Mouse (Mus musculus) heart, embryonic 12.5 days (tissue): ENCODE results near the gene Ehbp1l1. TPM values are rescaled to one million over a fixed set of nuclear protein-coding genes. Genes with fewer than 3 reads are reported as not detected.

Experiments
- ATAC-seq: fragments of 200-750 bp; cut with Nextera tagmentation; 2 replicates; pipeline ENCODE4 v1.8.0; 2017; ENCODE audit warnings: moderate TSS enrichment, moderate library complexity; ENCODE audit not compliant: insufficient number of reproducible peaks, low FRiP score
- H3K27ac ChIP-seq: fragments of 300-500 bp; sonication (generic); 2 replicates; pipeline ENCODE4 v1.5.1; 2016; ENCODE audit warnings: mild to moderate bottlenecking, moderate library complexity; ENCODE audit not compliant: poor library complexity, severe bottlenecking
- H3K27me3 ChIP-seq: fragments of 300-500 bp; sonication (generic); replicated peaks from 2 replicates; pipeline ENCODE4 v1.6.1; 2016; ENCODE audit warnings: mild to moderate bottlenecking, moderate library complexity
- H3K36me3 ChIP-seq: fragments of 300-500 bp; sonication (generic); 2 replicates; pipeline ENCODE4 v1.6.1; 2016; ENCODE audit warnings: mild to moderate bottlenecking, moderate library complexity
- H3K4me1 ChIP-seq: fragments of 300-500 bp; sonication (generic); replicated peaks from 2 replicates; pipeline ENCODE4 v1.6.1; 2016; ENCODE audit warnings: mild to moderate bottlenecking
- H3K4me2 ChIP-seq: fragments of 300-500 bp; sonication (generic); 2 replicates; pipeline ENCODE4 v1.6.1; 2016; ENCODE audit warnings: mild to moderate bottlenecking, moderate library complexity
- H3K4me3 ChIP-seq: fragments of 300-500 bp; sonication (generic); 2 replicates; pipeline ENCODE4 v1.5.1; 2016; ENCODE audit warnings: mild to moderate bottlenecking
- H3K9ac ChIP-seq: fragments of 300-500 bp; sonication (generic); 2 replicates; pipeline ENCODE4 v1.6.1; 2016; ENCODE audit warnings: mild to moderate bottlenecking, moderate library complexity
- H3K9me3 ChIP-seq: fragments of 300-500 bp; sonication (generic); replicated peaks from 2 replicates; pipeline ENCODE4 v1.6.1; 2016; ENCODE audit warnings: mild to moderate bottlenecking, moderate library complexity
- WGBS: fragments of 180-500 bp; shearing (Covaris S2); methylation state at CpG from one replicate; pipeline ENCODE4 v1.1.7; 2016; 5-methylcytosine and 5-hydroxymethylcytosine counted together
- polyA plus RNA-seq: library from polyadenylated mRNA; unstranded; fragments of >200 nt; fragmentation: Nextera tagmentation; extraction: Ambion mirVana; gene quantifications from 2 replicates; pipeline ENCODE4 v1.2.1, GENCODE M21; 2016

Ehbp1l1 gene
- polyA plus RNA-seq, 1 experiment from 2014 or later, result 123 TPM

DNA sequence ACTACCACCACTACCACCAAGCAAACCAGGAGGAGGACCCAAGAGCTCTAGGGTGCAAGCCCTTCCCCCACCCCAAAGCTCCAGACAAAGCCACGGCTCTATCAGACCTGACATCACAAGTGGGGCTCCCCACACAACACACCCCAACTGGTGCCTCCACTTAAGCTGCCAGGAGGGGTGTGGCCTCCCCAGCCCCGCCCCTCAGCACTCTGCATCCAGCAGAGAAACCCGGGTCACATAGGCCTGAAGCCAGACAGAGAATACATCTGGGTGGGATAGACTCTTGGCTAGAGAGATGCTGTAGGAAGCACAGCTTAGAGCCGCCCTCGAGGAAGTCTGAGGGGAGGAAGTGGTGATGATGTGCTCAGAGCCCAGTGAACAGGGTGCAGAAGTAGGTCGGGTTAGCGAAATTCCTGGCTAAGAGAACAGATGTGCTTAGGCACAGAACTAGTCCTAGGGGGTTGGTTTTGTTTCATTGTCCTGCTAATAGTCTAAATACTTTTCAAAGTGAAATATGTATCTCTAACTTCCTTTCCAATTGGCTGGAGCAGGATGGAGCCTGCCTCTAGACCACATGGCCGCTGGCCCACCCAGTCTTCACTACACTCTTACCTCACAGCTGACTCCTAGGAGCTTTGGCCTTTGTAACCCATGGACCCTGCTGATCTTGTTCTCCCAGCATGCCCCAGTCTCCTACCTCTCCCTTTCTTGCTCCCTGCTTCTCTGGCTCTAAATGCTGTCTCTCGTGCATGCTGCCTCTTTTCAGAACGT, 21.1 kb downstream of the Ehbp1l1 start:
- no peak overlapping the region for H3K4me3 ChIP-seq
- peak; percentile 54; the same call in 1 of the 2 replicates for ATAC-seq
- H3K27me3 ChIP-seq, result no peaks in the 10 kb centered on the region
- no peak overlapping the region for H3K4me2 ChIP-seq
- whole genome bisulfite sequencing, result 45% methylated on average over 10 of the region's 10 CpGs
- no peak overlapping the region; the same call in 1 of the 2 replicates for H3K27ac ChIP-seq
- H3K9me3 ChIP-seq, result no peaks in the 10 kb centered on the region
- H3K36me3 ChIP-seq, result peaks cover 77% of the 10 kb centered on the region
- H3K9ac ChIP-seq, result no peak overlapping the region
- peaks cover 18% of the 10 kb centered on the region for H3K4me1 ChIP-seq

DNA sequence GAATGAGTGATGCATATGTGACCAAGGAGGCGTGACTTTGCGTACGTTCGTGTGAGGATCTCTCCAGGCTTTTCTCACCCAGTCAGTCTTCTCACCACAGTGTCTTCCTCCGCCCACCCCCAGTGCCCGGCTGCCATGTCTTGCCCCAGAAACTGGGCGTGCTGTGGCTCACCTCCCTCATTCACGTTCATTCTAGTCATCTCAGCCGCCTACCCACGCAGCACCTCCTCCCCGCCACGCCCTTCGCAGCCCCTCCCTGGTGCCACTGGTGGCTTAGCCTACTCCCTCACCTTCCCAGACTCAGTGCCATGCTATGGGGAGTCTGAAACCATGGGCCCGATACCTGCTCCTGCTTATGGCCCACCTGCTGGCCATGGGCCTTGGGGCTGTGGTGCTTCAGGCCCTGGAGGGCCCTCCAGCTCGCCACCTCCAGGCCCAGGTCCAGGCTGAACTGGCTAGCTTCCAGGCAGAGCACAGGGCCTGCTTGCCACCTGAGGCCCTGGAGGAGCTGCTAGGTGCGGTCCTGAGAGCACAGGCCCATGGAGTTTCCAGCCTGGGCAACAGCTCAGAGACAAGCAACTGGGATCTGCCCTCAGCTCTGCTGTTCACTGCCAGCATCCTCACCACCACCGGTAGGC, 21.8 kb downstream of the Ehbp1l1 start, which contains the start of gene Kcnk7:
Gene Kcnk7 (plus strand): TSS at position 205 of the 638 bp plus-strand sequence.
- WGBS, result 66% methylated on average over 17 of the region's 17 CpGs
- H3K4me1 ChIP-seq, result peaks cover 18% of the 10 kb centered on the region
- peak; percentile 37; the same call in 1 of the 2 replicates for ATAC-seq
- H3K27ac ChIP-seq, result no peak within 1 kb of the TSS; the same call in 1 of the 2 replicates
- H3K4me3 ChIP-seq, result no peak within 1 kb of the TSS
- no peaks in the 10 kb centered on the region for H3K9me3 ChIP-seq
- peaks cover 78% of the 10 kb centered on the region for H3K36me3 ChIP-seq
- no peak within 1 kb of the TSS for H3K9ac ChIP-seq
- no peaks in the 10 kb centered on the region for H3K27me3 ChIP-seq
- H3K4me2 ChIP-seq, result no peak within 1 kb of the TSS

DNA sequence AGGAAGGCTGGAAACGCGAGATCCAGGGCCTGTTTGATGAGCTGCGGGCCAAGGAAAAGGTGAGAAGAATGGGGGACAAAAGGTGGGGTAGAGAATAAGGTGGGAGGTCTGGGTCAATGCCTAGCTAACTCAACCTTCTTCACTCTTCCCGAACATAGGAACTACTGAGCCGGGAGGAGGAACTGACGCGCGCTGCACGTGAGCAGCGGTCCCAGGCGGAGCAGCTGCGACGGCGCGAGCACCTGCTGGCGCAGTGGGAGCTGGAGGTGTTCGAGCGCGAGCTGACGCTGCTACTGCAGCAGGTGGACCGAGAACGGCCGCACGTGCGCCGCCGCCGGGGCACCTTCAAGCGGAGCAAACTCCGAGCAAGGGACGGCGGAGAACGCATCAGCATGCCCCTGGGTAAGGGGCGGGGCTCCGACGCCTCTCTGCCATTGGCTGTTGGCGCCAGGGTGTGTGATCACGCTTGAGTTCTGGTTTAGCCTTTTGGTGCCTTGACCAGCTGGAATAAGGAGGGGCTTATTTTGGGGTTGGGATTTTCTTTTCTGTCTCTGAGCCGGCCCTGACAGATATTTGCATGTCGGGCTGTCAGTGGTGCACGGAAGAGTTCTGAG, 30.2 kb downstream of the Ehbp1l1 start:
- Histone ChIP-seq H3K4me3 (peak overlapping the region; percentile 18), H3K27ac (no peak overlapping the region), H3K9ac (peak overlapping the region; percentile 37; the same call in 1 of the 2 replicates), H3K36me3 (peaks cover 96% of the 10 kb centered on the region), H3K27me3 (no peaks in the 10 kb centered on the region; the same call in 1 of the 2 replicates), H3K4me2 (peak overlapping the region; percentile 46), H3K4me1 (peaks cover 41% of the 10 kb centered on the region), H3K9me3 (no peaks in the 10 kb centered on the region)
- WGBS, result 30% methylated on average over 41 of the region's 41 CpGs
- ATAC-seq, result no peak

DNA sequence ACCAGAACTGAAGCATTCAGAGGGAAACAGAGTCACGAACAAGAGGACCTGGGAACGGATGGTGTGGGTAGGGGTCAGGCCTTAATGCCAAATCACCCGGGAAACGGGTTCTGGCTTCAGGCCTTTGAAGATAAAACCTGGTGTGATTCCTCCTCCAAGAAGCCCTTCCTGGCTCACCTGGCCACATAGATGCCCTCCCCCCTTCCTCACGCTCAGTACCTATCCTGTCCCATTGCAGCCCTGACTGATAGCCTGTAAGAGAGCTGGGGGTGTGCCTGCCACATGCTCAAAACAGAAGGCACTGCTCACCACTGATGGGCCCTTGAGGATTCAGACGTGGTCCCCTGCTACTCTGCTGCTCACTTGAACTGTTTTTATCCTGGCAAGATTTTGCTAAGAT, 32.3 kb downstream of the Ehbp1l1 start:
- no peaks in the 10 kb centered on the region; the same call in 1 of the 2 replicates for H3K27me3 ChIP-seq
- H3K9me3 ChIP-seq, result no peaks in the 10 kb centered on the region
- peak overlapping the region; percentile 98; the same call in 1 of the 2 replicates for H3K9ac ChIP-seq
- no peak for ATAC-seq
- H3K4me1 ChIP-seq, result peaks cover 52% of the 10 kb centered on the region
- peaks cover 79% of the 10 kb centered on the region for H3K36me3 ChIP-seq
- peak overlapping the region; percentile 84; the same call in 1 of the 2 replicates for H3K4me3 ChIP-seq
- 81% methylated on average over 6 of the region's 6 CpGs for WGBS
- H3K4me2 ChIP-seq, result peak overlapping the region; percentile 99
- no peak overlapping the region for H3K27ac ChIP-seq

GRCm38 (mm10) chr19:5692913-5693396, 33.2 kb downstream of the Ehbp1l1 start:
- H3K4me3 ChIP-seq, result peak overlapping the region; percentile 84
- H3K27me3 ChIP-seq, result no peaks in the 10 kb centered on the region; the same call in 1 of the 2 replicates
- H3K4me1 ChIP-seq, result peaks cover 53% of the 10 kb centered on the region
- H3K36me3 ChIP-seq, result peaks cover 70% of the 10 kb centered on the region
- peak overlapping the region; percentile 99 for H3K4me2 ChIP-seq
- no peaks in the 10 kb centered on the region for H3K9me3 ChIP-seq
- 60% methylated on average over 10 of the region's 10 CpGs for WGBS
- H3K9ac ChIP-seq, result peak overlapping the region; percentile 98
- peak overlapping the region; percentile 87 for H3K27ac ChIP-seq
- ATAC-seq, result no peak

DNA sequence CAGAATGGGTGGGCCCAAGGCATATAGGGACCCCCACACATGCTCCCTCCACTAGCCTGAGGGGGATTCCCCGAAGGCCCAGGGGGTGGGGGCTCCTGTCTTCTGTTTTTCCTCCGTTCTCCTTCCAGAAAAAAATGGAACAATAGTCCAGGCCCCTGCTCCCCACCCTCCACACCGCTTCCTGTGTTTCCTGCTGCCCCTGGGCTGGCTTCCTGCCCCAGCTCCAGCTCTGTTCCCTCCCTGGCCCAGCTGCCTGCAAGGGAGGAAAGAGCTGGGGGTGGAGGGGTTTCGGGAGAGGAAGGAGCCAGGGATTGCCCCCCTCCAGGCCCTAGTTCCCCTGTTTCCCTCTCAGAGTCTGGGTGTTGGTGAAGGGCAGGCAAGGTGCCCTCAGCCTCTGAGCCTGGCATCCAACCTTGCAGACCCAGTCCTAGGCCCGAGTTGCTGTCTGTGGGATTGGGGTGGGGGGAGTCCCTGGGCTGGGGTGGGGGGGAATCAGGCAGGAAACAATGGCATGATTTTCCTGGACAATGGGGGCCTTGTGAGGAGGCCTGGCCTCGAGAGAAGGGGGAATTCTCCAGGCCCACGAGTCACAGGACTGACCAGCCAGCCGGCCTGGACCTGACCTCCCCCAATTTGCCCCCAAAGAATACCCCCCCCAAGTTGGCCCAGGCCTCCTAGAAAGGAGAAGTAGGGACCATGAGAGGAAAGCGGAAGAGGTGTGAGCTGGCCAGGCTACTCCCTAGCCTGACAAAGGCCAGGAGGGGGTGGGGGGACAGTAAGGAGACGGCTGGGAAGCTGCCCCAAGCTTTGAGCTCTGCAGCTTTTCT, 33.8 kb downstream of the Ehbp1l1 start:
- peak overlapping the region; percentile 98 for H3K9ac ChIP-seq
- peaks cover 64% of the 10 kb centered on the region for H3K36me3 ChIP-seq
- ATAC-seq, result peak; percentile 37; the same call in 1 of the 2 replicates

DNA sequence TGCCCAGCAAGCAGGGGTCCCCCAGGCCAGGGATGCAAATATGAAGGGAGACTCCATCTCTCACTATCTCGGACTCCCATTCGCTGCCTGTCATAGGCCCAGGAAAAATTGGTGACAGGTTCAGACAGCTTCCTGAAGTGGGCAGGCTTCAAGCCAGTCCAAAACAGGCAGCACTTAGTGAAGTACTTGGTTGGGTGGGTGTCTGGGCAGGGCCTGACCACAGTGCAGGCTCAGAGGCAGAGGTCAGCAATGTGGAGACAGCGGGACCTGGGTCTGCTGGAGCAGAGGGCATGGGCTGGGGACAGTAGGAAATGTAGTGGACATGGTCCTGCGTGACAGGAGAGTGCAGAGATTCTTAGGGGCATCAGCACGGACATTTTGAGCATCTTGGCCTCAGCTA, 34.5 kb downstream of the Ehbp1l1 start:
- peak overlapping the region; percentile 87 for H3K27ac ChIP-seq
- H3K36me3 ChIP-seq, result peaks cover 60% of the 10 kb centered on the region
- WGBS, result 57% methylated on average over 5 of the region's 5 CpGs
- no peaks in the 10 kb centered on the region; the same call in 1 of the 2 replicates for H3K27me3 ChIP-seq
- peak overlapping the region; percentile 84 for H3K4me3 ChIP-seq
- peaks cover 64% of the 10 kb centered on the region for H3K4me1 ChIP-seq
- H3K9me3 ChIP-seq, result no peaks in the 10 kb centered on the region
- ATAC-seq, result no peak
- H3K4me2 ChIP-seq, result peak overlapping the region; percentile 99
- peak overlapping the region; percentile 98 for H3K9ac ChIP-seq

More for the DNA sequence above, 33.8 kb downstream of the Ehbp1l1 start:
- Histone ChIP-seq H3K4me1 (peaks cover 60% of the 10 kb centered on the region), H3K4me3 (peak overlapping the region; percentile 84), H3K9me3 (no peaks in the 10 kb centered on the region), H3K4me2 (peak overlapping the region; percentile 99), H3K27me3 (no peaks in the 10 kb centered on the region; the same call in 1 of the 2 replicates), H3K27ac (peak overlapping the region; percentile 87)
- 63% methylated on average over 10 of the region's 10 CpGs for WGBS

DNA sequence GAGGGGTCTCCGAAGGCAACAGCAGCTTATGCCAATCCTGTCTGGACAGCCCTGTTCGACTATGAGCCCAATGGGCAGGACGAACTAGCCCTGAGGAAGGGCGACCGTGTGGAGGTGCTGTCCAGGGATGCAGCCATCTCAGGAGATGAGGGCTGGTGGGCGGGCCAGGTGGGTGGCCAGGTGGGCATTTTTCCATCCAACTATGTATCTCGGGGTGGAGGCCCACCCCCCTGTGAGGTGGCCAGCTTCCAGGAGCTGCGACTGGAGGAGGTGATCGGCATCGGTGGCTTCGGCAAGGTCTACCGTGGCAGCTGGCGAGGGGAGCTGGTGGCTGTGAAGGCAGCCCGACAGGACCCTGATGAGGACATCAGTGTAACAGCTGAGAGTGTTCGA, 35.8 kb downstream of the Ehbp1l1 start:
- Histone ChIP-seq H3K9me3 (no peaks in the 10 kb centered on the region), H3K4me2 (peak overlapping the region; percentile 99), H3K4me1 (peaks cover 56% of the 10 kb centered on the region), H3K9ac (peak overlapping the region; percentile 98), H3K27me3 (no peaks in the 10 kb centered on the region; the same call in 1 of the 2 replicates), H3K36me3 (peaks cover 60% of the 10 kb centered on the region), H3K27ac (peak overlapping the region; percentile 87), H3K4me3 (peak overlapping the region; percentile 84)
- WGBS, result 60% methylated on average over 15 of the region's 15 CpGs
- ATAC-seq, result no peak

- 9% methylated on average over 41 of the region's 42 CpGs for WGBS
- peaks cover 56% of the 10 kb centered on the region for H3K4me1 ChIP-seq
- H3K27ac ChIP-seq, result peak overlapping the region; percentile 87
- no peaks in the 10 kb centered on the region for H3K9me3 ChIP-seq
- peak overlapping the region; percentile 98 for H3K9ac ChIP-seq
- H3K4me3 ChIP-seq, result peak overlapping the region; percentile 84
- H3K4me2 ChIP-seq, result peak overlapping the region; percentile 99
- peaks cover 60% of the 10 kb centered on the region for H3K36me3 ChIP-seq
- H3K27me3 ChIP-seq, result no peaks in the 10 kb centered on the region
- ATAC-seq, result peak; percentile 71
Measured at GRCm38 (mm10) chr19:5689565-5690342, 36.4 kb downstream of the Ehbp1l1 start.

DNA sequence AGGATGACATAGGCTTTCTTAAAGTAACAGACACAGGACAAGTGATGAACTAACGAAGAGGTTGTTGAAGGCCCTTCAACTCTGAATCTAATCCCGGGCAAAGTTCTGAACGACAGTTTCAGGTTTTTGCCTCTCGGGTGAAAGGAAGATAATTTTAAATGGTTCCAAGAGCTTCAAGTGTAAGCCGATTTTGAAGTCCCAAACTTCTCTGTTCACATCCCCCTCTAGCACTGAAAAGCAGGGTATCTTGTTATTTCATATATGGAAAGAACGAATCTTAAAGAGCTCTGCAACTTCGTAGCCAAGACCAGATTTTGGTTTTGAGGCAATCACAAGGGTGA, 37.1 kb downstream of the Ehbp1l1 start:
- H3K4me3 ChIP-seq, result peak overlapping the region; percentile 84
- under 1% methylated on average over 7 of the region's 7 CpGs for WGBS
- H3K36me3 ChIP-seq, result peaks cover 60% of the 10 kb centered on the region
- H3K27me3 ChIP-seq, result no peaks in the 10 kb centered on the region
- peak overlapping the region; percentile 98 for H3K9ac ChIP-seq
- H3K4me2 ChIP-seq, result peak overlapping the region; percentile 99
- peaks cover 54% of the 10 kb centered on the region for H3K4me1 ChIP-seq
- ATAC-seq, result no peak
- H3K27ac ChIP-seq, result peak overlapping the region; percentile 87
- no peaks in the 10 kb centered on the region for H3K9me3 ChIP-seq
